Mouse (Mus musculus) intestine, embryonic 16.5 days (tissue): ENCODE measurements around the gene Armh3. TPM values are rescaled to one million over a fixed set of nuclear protein-coding genes. Genes with fewer than 3 reads are reported as not detected.
"Not testable (repeated sequence)": the region's sequence is repeated elsewhere in the genome, so short reads cannot be mapped to it uniquely, and the experiment has no call there.

Experiments
- ATAC-seq: fragments of 200-750 bp; cut with Nextera tagmentation; 2 replicates; pipeline ENCODE4 v1.8.0; 2017; ENCODE audit warnings: moderate TSS enrichment, moderate library complexity
- H3K27ac ChIP-seq: fragments of 300-500 bp; sonication (generic); 2 replicates; pipeline ENCODE4 v1.5.1; 2014; ENCODE audit warnings: mild to moderate bottlenecking, low read length
- H3K27me3 ChIP-seq: fragments of 300-500 bp; sonication (generic); replicated peaks from 2 replicates; pipeline ENCODE4 v1.6.1; 2014; ENCODE audit warnings: low read length, control low read depth, mixed read lengths; ENCODE audit not compliant: control insufficient read depth, insufficient read depth
- H3K36me3 ChIP-seq: fragments of 300-500 bp; sonication (generic); 2 replicates; pipeline ENCODE4 v1.6.1; 2014; ENCODE audit warnings: low read length, control low read depth; ENCODE audit not compliant: control insufficient read depth, insufficient read depth
- H3K4me1 ChIP-seq: fragments of 300-500 bp; sonication (generic); 2 replicates; pipeline ENCODE4 v1.6.1; 2014; ENCODE audit warnings: low read length, control low read depth, mixed read lengths; ENCODE audit not compliant: control insufficient read depth, insufficient read depth
- H3K4me2 ChIP-seq: fragments of 300-500 bp; sonication (generic); 2 replicates; pipeline ENCODE4 v1.6.1; 2014; ENCODE audit warnings: low read depth, low read length, control low read depth
- H3K4me3 ChIP-seq: fragments of 300-500 bp; sonication (generic); 2 replicates; pipeline ENCODE4 v1.5.1; 2014; ENCODE audit warnings: mild to moderate bottlenecking, low read length
- H3K9ac ChIP-seq: fragments of 300-500 bp; sonication (generic); 2 replicates; pipeline ENCODE4 v1.6.1; 2014; ENCODE audit warnings: low read depth, low read length
- H3K9me3 ChIP-seq: fragments of 300-500 bp; sonication (generic); 2 replicates; pipeline ENCODE4 v1.6.1; 2016; ENCODE audit warnings: low read length, control low read depth; ENCODE audit not compliant: control insufficient read depth
- WGBS: fragments of 180-500 bp; shearing (Covaris S2); extraction: QIAGEN DNeasy Blood & Tissue Kit; methylation state at CpG from one replicate; pipeline ENCODE4 v1.1.7; 2014; 5-methylcytosine and 5-hydroxymethylcytosine counted together
- polyA plus RNA-seq: library from polyadenylated mRNA; unstranded; fragments of >200 nt; fragmentation: Nextera tagmentation; extraction: Ambion mirVana; gene quantifications from 2 replicates; pipeline ENCODE4 v1.2.1, GENCODE M21; 2015

Armh3 gene
- polyA plus RNA-seq, 1 experiment from 2014 or later, result 17.2 TPM

- no peak overlapping the region for H3K27ac ChIP-seq
- H3K4me3 ChIP-seq, result no peak overlapping the region
- 96% methylated on average over 13 of the region's 13 CpGs for WGBS
- H3K4me2 ChIP-seq, result no peak overlapping the region
- no peaks in the 10 kb centered on the region for H3K36me3 ChIP-seq
- peaks cover 7% of the 10 kb centered on the region for H3K4me1 ChIP-seq
- no peak overlapping the region for H3K9ac ChIP-seq
- H3K9me3 ChIP-seq, result peaks cover 6% of the 10 kb centered on the region
- ATAC-seq, result no peak
- no peaks in the 10 kb centered on the region for H3K27me3 ChIP-seq
Measured at GRCm38 (mm10) chr19:45993981-45994737, 4.1 kb downstream of the Armh3 start.

- not testable (repeated sequence) for ATAC-seq, H3K9me3 ChIP-seq, H3K27ac ChIP-seq, H3K4me3 ChIP-seq, H3K4me1 ChIP-seq, H3K36me3 ChIP-seq, H3K27me3 ChIP-seq, H3K9ac ChIP-seq, H3K4me2 ChIP-seq
- 78% methylated on average over 6 of the region's 6 CpGs for WGBS
Measured at GRCm38 (mm10) chr19:45993441-45993840, 4.8 kb downstream of the Armh3 start.

- peaks cover 6% of the 10 kb centered on the region for H3K9me3 ChIP-seq
- no peak for ATAC-seq
- no peaks in the 10 kb centered on the region for H3K36me3 ChIP-seq
- no peaks in the 10 kb centered on the region for H3K27me3 ChIP-seq
- H3K4me3 ChIP-seq, result no peak overlapping the region
- no peak overlapping the region for H3K27ac ChIP-seq
- 89% methylated on average over 3 of the region's 3 CpGs for WGBS
- no peak overlapping the region for H3K9ac ChIP-seq
- no peaks in the 10 kb centered on the region for H3K4me1 ChIP-seq
- no peak overlapping the region for H3K4me2 ChIP-seq
Measured at GRCm38 (mm10) chr19:45991171-45991570, 7.1 kb downstream of the Armh3 start.

- Histone ChIP-seq H3K4me3 (no peak overlapping the region), H3K4me1 (no peaks in the 10 kb centered on the region), H3K4me2 (no peak overlapping the region), H3K36me3 (no peaks in the 10 kb centered on the region), H3K27me3 (no peaks in the 10 kb centered on the region), H3K9me3 (no peaks in the 10 kb centered on the region), H3K9ac (no peak overlapping the region), H3K27ac (no peak overlapping the region)
- ATAC-seq, result no peak
- 96% methylated on average over 3 of the region's 3 CpGs for WGBS
Measured at GRCm38 (mm10) chr19:45988238-45988637, 10.1 kb downstream of the Armh3 start.

GRCm38 (mm10) chr19:45984379-45984778 lies 13.9 kb downstream of the Armh3 start:
- H3K27me3 ChIP-seq, result no peaks in the 10 kb centered on the region
- no peak overlapping the region for H3K9ac ChIP-seq
- no peak overlapping the region for H3K4me3 ChIP-seq
- no peak for ATAC-seq
- no peaks in the 10 kb centered on the region for H3K36me3 ChIP-seq
- H3K4me2 ChIP-seq, result no peak overlapping the region
- H3K4me1 ChIP-seq, result no peaks in the 10 kb centered on the region
- H3K27ac ChIP-seq, result no peak overlapping the region
- no peaks in the 10 kb centered on the region for H3K9me3 ChIP-seq

GRCm38 (mm10) chr19:45960770-45961169 lies 37.5 kb downstream of the Armh3 start:
- 38% methylated on average over 5 of the region's 5 CpGs for WGBS
- Histone ChIP-seq H3K36me3 (0 out of 2 replicates have a peak, but pooled peaks cover 6% of the 10 kb centered on the region), H3K4me3 (no peak overlapping the region), H3K9ac (no peak overlapping the region), H3K9me3 (no peaks in the 10 kb centered on the region), H3K4me1 (no peaks in the 10 kb centered on the region), H3K27ac (no peak overlapping the region), H3K27me3 (no peaks in the 10 kb centered on the region), H3K4me2 (no peak overlapping the region)
- ATAC-seq, result no peak

GRCm38 (mm10) chr19:45956736-45957135 lies 41.6 kb downstream of the Armh3 start:
- Histone ChIP-seq H3K27me3 (no peaks in the 10 kb centered on the region), H3K4me1 (no peaks in the 10 kb centered on the region), H3K4me3 (no peak overlapping the region), H3K27ac (no peak overlapping the region), H3K36me3 (no peaks in the 10 kb centered on the region), H3K4me2 (no peak overlapping the region), H3K9ac (no peak overlapping the region), H3K9me3 (no peaks in the 10 kb centered on the region)
- ATAC-seq, result no peak
- WGBS, result 91% methylated on average over 7 of the region's 7 CpGs

GRCm38 (mm10) chr19:45953286-45953685 lies 45.0 kb downstream of the Armh3 start:
- H3K9me3 ChIP-seq, result no peaks in the 10 kb centered on the region
- H3K4me3 ChIP-seq, result no peak overlapping the region
- no peak overlapping the region for H3K9ac ChIP-seq
- no peak overlapping the region for H3K27ac ChIP-seq
- no peaks in the 10 kb centered on the region; the same call in 1 of the 2 replicates for H3K36me3 ChIP-seq
- no peaks in the 10 kb centered on the region for H3K4me1 ChIP-seq
- H3K27me3 ChIP-seq, result no peaks in the 10 kb centered on the region
- 13% methylated on average over 3 of the region's 3 CpGs for WGBS
- ATAC-seq, result no peak
- no peak overlapping the region for H3K4me2 ChIP-seq

- H3K36me3 ChIP-seq, result peaks cover 9% of the 10 kb centered on the region
- no peak overlapping the region for H3K27ac ChIP-seq
- H3K9ac ChIP-seq, result no peak overlapping the region
- H3K4me2 ChIP-seq, result no peak overlapping the region
- no peaks in the 10 kb centered on the region for H3K4me1 ChIP-seq
- H3K27me3 ChIP-seq, result no peaks in the 10 kb centered on the region
- H3K9me3 ChIP-seq, result no peaks in the 10 kb centered on the region
- 88% methylated on average over 6 of the region's 6 CpGs for WGBS
- ATAC-seq, result no peak
- H3K4me3 ChIP-seq, result no peak overlapping the region
Measured at GRCm38 (mm10) chr19:45949236-45949635, 49.1 kb downstream of the Armh3 start.

GRCm38 (mm10) chr19:45947764-45948163 lies 50.5 kb downstream of the Armh3 start:
- H3K9ac ChIP-seq, result no peak overlapping the region
- H3K36me3 ChIP-seq, result peaks cover 10% of the 10 kb centered on the region
- ATAC-seq, result no peak
- H3K27me3 ChIP-seq, result no peaks in the 10 kb centered on the region
- H3K4me1 ChIP-seq, result no peaks in the 10 kb centered on the region
- H3K27ac ChIP-seq, result no peak overlapping the region
- H3K9me3 ChIP-seq, result no peaks in the 10 kb centered on the region
- H3K4me3 ChIP-seq, result no peak overlapping the region
- WGBS, result 91% methylated on average over 2 of the region's 2 CpGs
- no peak overlapping the region for H3K4me2 ChIP-seq
